Mouse (Mus musculus) limb, embryonic 12.5 days (tissue): ENCODE data around the gene Slc34a2. TPM values are rescaled to one million over a fixed set of nuclear protein-coding genes. Genes with fewer than 3 reads are reported as not detected.

Experiments used
- ATAC-seq: fragments of 200-750 bp; cut with Nextera tagmentation; 2 replicates; pipeline ENCODE4 v1.8.0; 2017; ENCODE audit warnings: low read depth, moderate TSS enrichment; ENCODE audit not compliant: insufficient number of reproducible peaks, insufficient read depth, low FRiP score, low TSS enrichment
- H3K27ac ChIP-seq: fragments of 300-500 bp; sonication (generic); 2 replicates; pipeline ENCODE4 v1.5.1; 2016; ENCODE audit warnings: mild to moderate bottlenecking, moderate library complexity
- H3K27me3 ChIP-seq: fragments of 300-500 bp; sonication (generic); 2 replicates; pipeline ENCODE4 v1.6.1; 2016; ENCODE audit warnings: mild to moderate bottlenecking, moderate library complexity
- H3K36me3 ChIP-seq: fragments of 300-500 bp; sonication (generic); 2 replicates; pipeline ENCODE4 v1.6.1; 2016; ENCODE audit warnings: mild to moderate bottlenecking, moderate library complexity
- H3K4me1 ChIP-seq: fragments of 300-500 bp; sonication (generic); replicated peaks from 2 replicates; pipeline ENCODE4 v1.6.1; 2016
- H3K4me2 ChIP-seq: fragments of 300-500 bp; sonication (generic); 2 replicates; pipeline ENCODE4 v1.6.1; 2016; ENCODE audit warnings: mild to moderate bottlenecking, moderate library complexity
- H3K4me3 ChIP-seq: fragments of 300-500 bp; sonication (generic); replicated peaks from 2 replicates; pipeline ENCODE4 v1.5.1; 2016; ENCODE audit warnings: mild to moderate bottlenecking
- H3K9ac ChIP-seq: fragments of 300-500 bp; sonication (generic); replicated peaks from 2 replicates; pipeline ENCODE4 v1.6.1; 2016; ENCODE audit warnings: mild to moderate bottlenecking, moderate library complexity
- H3K9me3 ChIP-seq: fragments of 300-500 bp; sonication (generic); 2 replicates; pipeline ENCODE4 v1.6.1; 2016; ENCODE audit warnings: mild to moderate bottlenecking, moderate library complexity
- WGBS: fragments of 180-500 bp; shearing (Covaris S2); methylation state at CpG from one replicate; pipeline ENCODE4 v1.1.7; 2016; 5-methylcytosine and 5-hydroxymethylcytosine counted together
- polyA plus RNA-seq: library from polyadenylated mRNA; unstranded; fragments of >200 nt; fragmentation: Nextera tagmentation; extraction: Ambion mirVana; gene quantifications from 2 replicates; pipeline ENCODE4 v1.2.1, GENCODE M21; 2016

The Slc34a2 gene
- polyA plus RNA-seq, 1 experiment from 2014 or later = not detected

DNA sequence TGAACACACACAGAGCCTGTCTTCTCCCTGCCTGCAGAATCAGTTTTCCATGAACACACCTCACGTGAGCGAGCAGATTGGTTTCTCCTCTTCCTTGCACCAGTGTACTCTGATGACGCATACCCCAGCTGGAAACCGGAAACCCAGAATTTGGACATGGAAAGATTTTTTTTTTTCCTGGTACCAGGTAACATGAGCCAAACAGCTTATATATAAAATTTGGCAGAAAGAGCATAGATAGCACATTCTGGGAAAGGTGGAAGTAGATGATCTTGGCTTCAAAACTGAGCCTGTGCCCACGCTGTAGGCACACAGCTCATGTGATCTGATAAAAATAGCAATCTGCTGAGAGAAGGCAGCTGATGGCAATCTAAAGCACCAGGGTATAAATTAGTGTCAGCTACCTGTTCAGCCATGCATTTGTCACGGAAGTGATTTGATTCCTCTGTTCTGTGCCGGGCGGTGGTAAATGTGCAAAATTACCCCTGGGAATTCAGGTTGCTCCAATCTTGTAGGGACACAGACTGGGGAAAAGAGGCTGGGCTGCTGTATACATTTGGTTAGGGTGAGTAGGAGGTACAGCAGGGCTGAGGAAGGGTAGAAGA, 35.2 kb upstream of the Slc34a2 start:
- Histone ChIP-seq H3K27me3 (no peaks in the 10 kb centered on the region), H3K4me3 (no peak overlapping the region), H3K36me3 (no peaks in the 10 kb centered on the region), H3K4me1 (peaks cover 12% of the 10 kb centered on the region; the same call in 1 of the 2 replicates), H3K9ac (no peak overlapping the region), H3K27ac (no peak overlapping the region), H3K4me2 (no peak overlapping the region), H3K9me3 (0 out of 2 replicates have a peak, but pooled peaks cover 8% of the 10 kb centered on the region)
- ATAC-seq = no peak
- WGBS = 69% methylated on average over 8 of the region's 8 CpGs

- Histone ChIP-seq H3K27ac (no peak overlapping the region), H3K27me3 (no peaks in the 10 kb centered on the region), H3K36me3 (no peaks in the 10 kb centered on the region)
Measured at GRCm38 (mm10) chr5:53003495-53003894, 34.4 kb upstream of the Slc34a2 start.

GRCm38 (mm10) chr5:53003981-53004380, 33.9 kb upstream of the Slc34a2 start:
- Histone ChIP-seq H3K36me3 (no peaks in the 10 kb centered on the region), H3K4me1 (peaks cover 12% of the 10 kb centered on the region; the same call in 1 of the 2 replicates), H3K27ac (no peak overlapping the region), H3K4me2 (no peak overlapping the region), H3K9me3 (0 out of 2 replicates have a peak, but pooled peaks cover 8% of the 10 kb centered on the region), H3K9ac (no peak overlapping the region), H3K4me3 (no peak overlapping the region), H3K27me3 (no peaks in the 10 kb centered on the region)
- no peak for ATAC-seq
- 69% methylated on average over 3 of the region's 3 CpGs for WGBS

More at GRCm38 (mm10) chr5:53003495-53003894, 34.4 kb upstream of the Slc34a2 start:
- Histone ChIP-seq H3K4me2 (no peak overlapping the region), H3K9ac (no peak overlapping the region), H3K9me3 (0 out of 2 replicates have a peak, but pooled peaks cover 8% of the 10 kb centered on the region), H3K4me1 (peaks cover 12% of the 10 kb centered on the region; the same call in 1 of the 2 replicates), H3K4me3 (no peak overlapping the region)
- 68% methylated on average over 4 of the region's 4 CpGs for WGBS
- no peak for ATAC-seq

DNA sequence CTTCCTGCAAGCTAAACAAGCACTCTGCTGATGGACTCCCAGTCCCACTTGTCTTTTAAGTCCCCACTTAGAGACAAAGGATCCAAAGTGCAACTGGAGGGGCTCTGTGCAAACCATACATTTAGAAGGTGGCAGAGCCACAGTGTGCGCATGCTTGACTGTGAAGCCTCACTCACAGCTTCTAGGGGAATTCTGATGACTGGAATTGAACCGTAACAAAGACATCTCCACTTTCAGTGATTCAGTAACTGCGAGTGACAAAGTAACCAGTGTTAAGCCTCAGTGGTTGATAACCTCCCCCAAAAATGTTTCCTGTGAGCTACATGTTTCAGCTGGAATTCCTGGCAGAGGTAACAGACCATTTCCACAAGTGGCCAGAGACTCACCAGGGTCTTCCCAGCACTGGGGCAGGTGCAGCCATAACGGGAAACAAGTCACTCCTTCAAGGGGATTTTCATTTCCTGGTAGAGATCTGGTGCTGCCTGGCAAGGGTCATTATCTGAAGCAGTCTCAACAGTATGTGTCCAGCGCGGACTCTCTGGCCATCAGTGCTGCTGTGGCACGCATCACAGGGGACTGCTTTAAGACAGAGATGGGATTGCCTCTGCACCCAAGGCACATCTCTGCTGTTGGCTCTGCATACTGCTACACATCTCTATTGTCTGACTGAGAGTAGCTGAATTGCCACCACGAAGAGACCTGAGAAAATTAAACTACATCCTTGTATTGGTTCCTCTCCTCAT, 28.7 kb upstream of the Slc34a2 start:
- ATAC-seq = no peak
- H3K4me3 ChIP-seq = no peak overlapping the region
- no peak overlapping the region for H3K27ac ChIP-seq
- H3K4me1 ChIP-seq = peaks cover 3% of the 10 kb centered on the region; the same call in 1 of the 2 replicates
- no peak overlapping the region for H3K9ac ChIP-seq
- H3K9me3 ChIP-seq = 0 out of 2 replicates have a peak, but pooled peaks cover 8% of the 10 kb centered on the region
- H3K27me3 ChIP-seq = no peaks in the 10 kb centered on the region
- no peaks in the 10 kb centered on the region for H3K36me3 ChIP-seq
- no peak overlapping the region for H3K4me2 ChIP-seq
- 78% methylated on average over 8 of the region's 8 CpGs for WGBS

DNA sequence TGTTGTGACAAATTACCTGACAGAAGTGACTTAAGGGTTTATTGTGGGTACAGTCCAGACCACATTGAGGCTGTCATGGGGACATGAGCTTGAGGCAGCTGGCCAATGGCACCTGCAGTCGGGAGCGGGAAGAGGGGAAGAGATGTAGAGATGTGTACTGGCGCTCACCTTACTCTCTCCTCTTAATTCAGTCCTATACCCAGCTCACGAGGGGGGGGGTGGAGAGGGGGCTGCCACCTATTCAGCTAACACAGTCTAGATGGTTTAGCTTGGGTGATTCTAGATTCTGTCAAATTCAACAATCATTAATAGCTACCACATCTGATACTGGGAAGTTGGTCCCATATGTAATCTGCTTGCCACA, 28.1 kb upstream of the Slc34a2 start:
- Histone ChIP-seq H3K4me1 (peaks cover 3% of the 10 kb centered on the region; the same call in 1 of the 2 replicates), H3K9me3 (0 out of 2 replicates have a peak, but pooled peaks cover 8% of the 10 kb centered on the region), H3K36me3 (no peaks in the 10 kb centered on the region), H3K9ac (no peak overlapping the region), H3K27me3 (no peaks in the 10 kb centered on the region), H3K4me2 (no peak overlapping the region), H3K27ac (no peak overlapping the region), H3K4me3 (no peak overlapping the region)
- 82% methylated on average over 4 of the region's 4 CpGs for WGBS
- ATAC-seq = no peak

- H3K36me3 ChIP-seq = no peaks in the 10 kb centered on the region
- H3K4me1 ChIP-seq = peaks cover 3% of the 10 kb centered on the region; the same call in 1 of the 2 replicates
- H3K9ac ChIP-seq = no peak overlapping the region
- no peak overlapping the region for H3K27ac ChIP-seq
- no peaks in the 10 kb centered on the region for H3K27me3 ChIP-seq
- no peaks in the 10 kb centered on the region for H3K9me3 ChIP-seq
- peak; percentile 80 for ATAC-seq
- no peak overlapping the region for H3K4me3 ChIP-seq
- H3K4me2 ChIP-seq = no peak overlapping the region
- 35% methylated on average over 3 of the region's 3 CpGs for WGBS
Measured at GRCm38 (mm10) chr5:53011327-53011726, 26.6 kb upstream of the Slc34a2 start.

GRCm38 (mm10) chr5:53016606-53017005, 21.3 kb upstream of the Slc34a2 start:
- Histone ChIP-seq H3K9me3 (no peaks in the 10 kb centered on the region), H3K4me1 (no peaks in the 10 kb centered on the region; the same call in 1 of the 2 replicates), H3K9ac (no peak overlapping the region), H3K36me3 (no peaks in the 10 kb centered on the region), H3K4me3 (no peak overlapping the region), H3K4me2 (no peak overlapping the region), H3K27me3 (no peaks in the 10 kb centered on the region), H3K27ac (no peak overlapping the region)
- 59% methylated on average over 5 of the region's 5 CpGs for WGBS
- no peak for ATAC-seq

- no peaks in the 10 kb centered on the region for H3K36me3 ChIP-seq
- H3K27ac ChIP-seq = no peak overlapping the region
- no peak overlapping the region for H3K4me2 ChIP-seq
- H3K4me3 ChIP-seq = no peak overlapping the region
- ATAC-seq = no peak
- 87% methylated on average over 4 of the region's 4 CpGs for WGBS
- H3K9me3 ChIP-seq = no peaks in the 10 kb centered on the region
- H3K27me3 ChIP-seq = no peaks in the 10 kb centered on the region
- no peak overlapping the region for H3K9ac ChIP-seq
- H3K4me1 ChIP-seq = no peaks in the 10 kb centered on the region
Measured at GRCm38 (mm10) chr5:53018316-53018715, 19.6 kb upstream of the Slc34a2 start.

DNA sequence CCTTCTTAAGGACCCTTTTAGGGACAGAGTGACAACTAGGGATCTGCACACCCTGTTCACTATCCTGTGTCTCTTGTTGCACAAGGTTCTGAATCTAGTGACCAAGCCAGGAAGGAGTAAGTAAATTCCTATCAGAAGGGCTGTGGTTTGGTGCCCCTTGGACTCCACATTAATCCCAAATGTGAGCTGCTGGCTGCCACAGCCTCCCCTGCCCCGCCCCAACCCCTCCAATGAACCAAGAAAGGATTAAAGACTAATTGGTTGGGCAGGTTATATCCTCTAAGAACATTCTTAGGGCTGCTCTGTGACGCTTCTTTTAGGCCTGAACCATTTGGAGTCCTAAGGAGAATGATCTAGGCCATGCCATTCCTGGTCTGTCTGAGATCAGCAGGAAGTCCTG, 14.4 kb upstream of the Slc34a2 start:
- Histone ChIP-seq H3K36me3 (no peaks in the 10 kb centered on the region), H3K9ac (no peak overlapping the region), H3K27ac (no peak overlapping the region), H3K4me2 (no peak overlapping the region), H3K4me1 (no peaks in the 10 kb centered on the region), H3K27me3 (no peaks in the 10 kb centered on the region), H3K4me3 (no peak overlapping the region), H3K9me3 (no peaks in the 10 kb centered on the region)
- ATAC-seq = no peak
- WGBS = 68% methylated on average over 2 of the region's 2 CpGs

DNA sequence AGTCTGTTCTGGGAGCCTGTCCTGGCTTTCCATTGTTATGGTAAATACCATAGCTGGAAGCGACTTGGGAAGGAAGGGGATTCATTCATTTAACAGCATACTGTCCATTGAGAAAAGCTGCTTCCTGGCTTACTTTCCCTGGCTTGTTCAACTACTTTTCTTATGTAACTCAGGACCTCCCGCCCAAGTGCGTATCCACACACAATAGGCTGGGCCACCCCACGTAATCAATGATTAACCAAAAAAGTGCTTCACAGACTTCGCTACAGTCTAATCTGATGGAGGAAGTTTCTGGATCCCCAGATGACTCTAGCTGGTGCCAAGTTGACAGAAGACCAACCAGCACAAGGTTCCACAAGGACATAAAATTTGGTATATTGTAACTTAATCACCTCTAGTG, 14.0 kb upstream of the Slc34a2 start:
- no peaks in the 10 kb centered on the region for H3K27me3 ChIP-seq
- no peak overlapping the region for H3K4me3 ChIP-seq
- no peak overlapping the region for H3K27ac ChIP-seq
- 93% methylated on average over 5 of the region's 5 CpGs for WGBS
- no peaks in the 10 kb centered on the region for H3K4me1 ChIP-seq
- H3K9me3 ChIP-seq = no peaks in the 10 kb centered on the region
- no peak for ATAC-seq
- no peak overlapping the region for H3K9ac ChIP-seq
- no peak overlapping the region for H3K4me2 ChIP-seq
- no peaks in the 10 kb centered on the region for H3K36me3 ChIP-seq

DNA sequence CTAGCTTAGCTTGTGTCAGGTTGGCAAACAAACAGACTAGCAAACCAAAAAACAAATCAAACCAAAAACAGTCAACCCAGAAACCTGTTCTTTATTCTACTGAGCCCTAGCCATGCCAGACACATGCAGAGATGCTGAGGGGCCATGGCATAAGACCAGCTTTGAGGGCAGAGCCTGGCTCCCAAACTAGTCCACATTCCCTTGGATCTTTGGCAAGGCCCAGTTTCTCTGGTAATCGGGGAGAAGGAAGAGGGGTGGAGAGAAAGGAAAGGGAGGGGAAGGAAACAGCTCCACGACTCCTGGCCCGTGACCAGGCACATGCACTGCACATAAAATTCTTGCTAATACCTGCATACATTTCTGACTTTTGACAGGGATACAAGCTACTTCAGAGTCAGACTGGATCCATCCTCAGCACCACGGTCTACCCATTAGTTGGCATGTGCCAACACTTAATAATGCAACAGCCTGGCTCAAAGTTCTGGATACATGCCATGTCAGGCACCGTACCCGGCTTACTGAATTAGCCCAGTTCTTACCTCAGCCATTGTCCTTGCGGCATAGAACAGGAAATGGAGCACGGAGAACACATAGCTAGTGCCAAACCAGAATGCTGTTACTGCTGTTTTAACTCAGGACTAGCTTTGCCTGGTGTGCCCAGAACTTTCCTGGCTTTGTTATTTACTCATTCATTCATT, 12.5 kb upstream of the Slc34a2 start:
- Histone ChIP-seq H3K9ac (no peak overlapping the region), H3K4me1 (no peaks in the 10 kb centered on the region), H3K36me3 (no peaks in the 10 kb centered on the region), H3K4me3 (no peak overlapping the region), H3K27ac (no peak overlapping the region), H3K4me2 (no peak overlapping the region), H3K9me3 (no peaks in the 10 kb centered on the region), H3K27me3 (no peaks in the 10 kb centered on the region)
- WGBS = 88% methylated on average over 8 of the region's 8 CpGs
- ATAC-seq = no peak
